Mouse (Mus musculus) heart, embryonic 13.5 days (tissue): ENCODE data around the gene Npy4r. TPM values are rescaled to one million over a fixed set of nuclear protein-coding genes. Genes with fewer than 3 reads are reported as not detected.
A peak's percentile ranks its signal among the peaks of the same experiment; 100 is the strongest.

ENCODE experiments used
- ATAC-seq: fragments of 200-750 bp; cut with Nextera tagmentation; 2 replicates; pipeline ENCODE4 v1.8.0; 2017; ENCODE audit warnings: moderate TSS enrichment; ENCODE audit not compliant: insufficient number of reproducible peaks, low FRiP score, low TSS enrichment; ENCODE audit errors: extremely low read depth
- H3K27ac ChIP-seq: fragments of 300-500 bp; sonication (generic); replicated peaks from 2 replicates; pipeline ENCODE4 v1.5.1; 2015; ENCODE audit warnings: moderate library complexity, mild to moderate bottlenecking, inconsistent platforms
- H3K27me3 ChIP-seq: fragments of 300-500 bp; sonication (generic); replicated peaks from 2 replicates; pipeline ENCODE4 v1.6.1; 2015; ENCODE audit warnings: mild to moderate bottlenecking, inconsistent platforms
- H3K36me3 ChIP-seq: fragments of 300-500 bp; sonication (generic); 2 replicates; pipeline ENCODE4 v1.6.1; 2015; ENCODE audit warnings: mild to moderate bottlenecking, inconsistent platforms
- H3K4me1 ChIP-seq: fragments of 300-500 bp; sonication (generic); 2 replicates; pipeline ENCODE4 v1.6.1; 2015; ENCODE audit warnings: inconsistent platforms
- H3K4me2 ChIP-seq: fragments of 300-500 bp; sonication (generic); 2 replicates; pipeline ENCODE4 v1.6.1; 2015; ENCODE audit warnings: inconsistent platforms, mild to moderate bottlenecking, moderate library complexity
- H3K4me3 ChIP-seq: fragments of 300-500 bp; sonication (generic); 2 replicates; pipeline ENCODE4 v1.5.1; 2015; ENCODE audit warnings: moderate library complexity, mild to moderate bottlenecking, inconsistent platforms
- H3K9ac ChIP-seq: fragments of 300-500 bp; sonication (generic); 2 replicates; pipeline ENCODE4 v1.6.1; 2015; ENCODE audit warnings: inconsistent platforms, mild to moderate bottlenecking, moderate library complexity
- H3K9me3 ChIP-seq: fragments of 300-500 bp; sonication (generic); 2 replicates; pipeline ENCODE4 v1.6.1; 2016; ENCODE audit warnings: inconsistent platforms
- WGBS: fragments of 180-500 bp; shearing (Covaris S2); methylation state at CpG from one replicate; pipeline ENCODE4 v1.1.7; 2015; ENCODE audit warnings: mixed read lengths; 5-methylcytosine and 5-hydroxymethylcytosine counted together
- polyA plus RNA-seq: library from polyadenylated mRNA; unstranded; fragments of >200 nt; fragmentation: Nextera tagmentation; extraction: Ambion mirVana; gene quantifications from 2 replicates; pipeline ENCODE4 v1.2.1, GENCODE M21; 2015

The Npy4r gene
- polyA plus RNA-seq, 1 experiment from 2014 or later = 0.07 TPM

GRCm38 (mm10) chr14:34119046-34119723, 33.1 kb downstream of the Npy4r start:
- H3K9ac ChIP-seq = no peak overlapping the region
- no peak overlapping the region for H3K27ac ChIP-seq
- no peaks in the 10 kb centered on the region for H3K27me3 ChIP-seq
- peaks cover 25% of the 10 kb centered on the region for H3K4me1 ChIP-seq
- no peaks in the 10 kb centered on the region for H3K9me3 ChIP-seq
- no peak for ATAC-seq
- WGBS = 56% methylated on average over 7 of the region's 7 CpGs
- no peak overlapping the region for H3K4me3 ChIP-seq
- no peak overlapping the region for H3K4me2 ChIP-seq
- no peaks in the 10 kb centered on the region for H3K36me3 ChIP-seq

GRCm38 (mm10) chr14:34114311-34114710, 38.0 kb downstream of the Npy4r start:
- Histone ChIP-seq H3K36me3 (no peaks in the 10 kb centered on the region), H3K27ac (no peak overlapping the region), H3K9ac (no peak overlapping the region), H3K9me3 (no peaks in the 10 kb centered on the region), H3K4me1 (peaks cover 8% of the 10 kb centered on the region), H3K4me3 (no peak overlapping the region), H3K4me2 (no peak overlapping the region), H3K27me3 (no peaks in the 10 kb centered on the region)
- WGBS = 72% methylated on average over 4 of the region's 4 CpGs
- no peak for ATAC-seq

DNA sequence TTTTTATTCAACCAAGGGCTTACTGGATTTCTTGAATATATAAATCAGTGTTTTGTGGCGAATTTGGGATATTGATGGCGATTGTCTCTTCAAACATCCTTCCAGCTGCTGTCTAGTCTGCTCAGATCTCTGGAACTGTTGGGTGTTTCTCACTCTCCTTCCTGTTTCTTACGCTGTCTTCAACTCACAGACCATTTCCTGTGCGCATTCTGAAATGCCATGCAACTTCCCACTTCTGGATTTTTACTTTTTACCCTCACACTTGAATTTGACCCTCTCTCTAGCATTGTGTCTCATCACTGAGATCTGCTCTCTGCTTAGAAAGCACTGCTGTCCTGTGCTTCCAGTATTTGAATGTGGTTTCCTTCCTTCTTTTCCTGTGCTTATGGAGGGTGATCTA, 44.7 kb downstream of the Npy4r start:
- H3K27me3 ChIP-seq = no peaks in the 10 kb centered on the region
- H3K4me2 ChIP-seq = no peak overlapping the region
- no peak overlapping the region for H3K27ac ChIP-seq
- H3K9ac ChIP-seq = no peak overlapping the region
- H3K4me3 ChIP-seq = no peak overlapping the region
- peaks cover 25% of the 10 kb centered on the region for H3K4me1 ChIP-seq
- WGBS = 55% methylated on average over 4 of the region's 4 CpGs
- no peaks in the 10 kb centered on the region for H3K9me3 ChIP-seq
- no peak for ATAC-seq
- no peaks in the 10 kb centered on the region for H3K36me3 ChIP-seq

DNA sequence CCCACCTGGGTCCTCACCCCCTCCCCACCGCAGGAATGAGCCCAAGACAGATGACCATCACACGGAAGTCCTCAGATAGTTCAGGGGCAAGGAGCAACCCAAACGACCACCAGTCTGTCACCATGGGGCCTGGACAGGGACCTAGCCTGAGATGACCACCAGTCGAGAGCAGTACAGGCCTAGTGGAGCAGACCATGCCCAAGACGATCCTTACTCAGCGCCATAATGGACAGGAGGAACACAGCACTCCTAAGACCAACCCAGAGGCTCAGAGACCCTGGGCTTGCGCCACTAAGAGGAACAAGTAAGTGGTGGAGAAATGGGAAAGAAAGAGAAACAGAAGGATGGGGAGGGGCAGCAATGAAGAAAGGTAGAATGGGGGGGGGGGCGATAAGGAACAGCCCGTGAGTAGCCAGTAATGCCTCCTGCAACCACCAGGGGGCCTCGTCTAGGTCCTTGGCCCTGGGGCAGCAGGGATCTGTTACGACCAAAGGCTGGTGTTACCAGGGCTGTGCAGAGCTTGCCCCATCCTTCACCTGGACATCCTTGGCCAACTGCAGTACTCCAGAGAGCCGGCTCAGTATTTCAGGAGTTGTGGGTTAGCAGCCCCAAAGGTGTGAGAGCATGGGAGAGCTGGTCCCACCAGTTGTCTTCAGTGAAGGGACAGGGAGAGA, 45.8 kb downstream of the Npy4r start:
- no peak overlapping the region for H3K27ac ChIP-seq
- H3K27me3 ChIP-seq = no peaks in the 10 kb centered on the region
- ATAC-seq = no peak
- WGBS = 51% methylated on average over 11 of the region's 12 CpGs
- peaks cover 25% of the 10 kb centered on the region for H3K4me1 ChIP-seq
- H3K4me2 ChIP-seq = no peak overlapping the region
- H3K36me3 ChIP-seq = no peaks in the 10 kb centered on the region
- no peak overlapping the region for H3K4me3 ChIP-seq
- no peak overlapping the region for H3K9ac ChIP-seq
- H3K9me3 ChIP-seq = no peaks in the 10 kb centered on the region

GRCm38 (mm10) chr14:34104892-34105291, 47.4 kb downstream of the Npy4r start:
- Histone ChIP-seq H3K9ac (no peak overlapping the region), H3K27ac (no peak overlapping the region), H3K9me3 (no peaks in the 10 kb centered on the region), H3K27me3 (no peaks in the 10 kb centered on the region), H3K4me1 (peaks cover 25% of the 10 kb centered on the region), H3K4me2 (no peak overlapping the region), H3K4me3 (no peak overlapping the region), H3K36me3 (no peaks in the 10 kb centered on the region)
- ATAC-seq = no peak; the same call in 1 of the 2 replicates
- WGBS = 20% methylated on average over 8 of the region's 8 CpGs

DNA sequence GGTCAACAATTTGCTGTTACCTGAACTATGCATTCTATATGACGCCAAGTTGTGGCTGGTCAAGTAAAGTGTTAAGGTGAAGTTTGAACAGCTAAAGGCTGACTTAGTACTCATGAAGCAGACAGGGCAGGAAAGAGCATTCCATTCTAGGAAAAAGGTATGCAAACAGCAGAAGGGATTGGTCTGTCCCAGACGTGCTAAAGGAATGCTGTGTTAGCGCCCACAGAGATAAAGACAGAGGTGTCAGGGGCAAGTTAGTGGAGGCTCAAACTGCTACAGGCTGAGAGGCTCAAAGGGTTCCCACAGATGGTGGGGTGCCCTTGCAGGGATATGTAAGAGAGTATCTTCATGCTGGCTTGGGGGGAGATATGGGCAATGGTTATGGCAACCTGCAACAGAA, 48.4 kb downstream of the Npy4r start:
- ATAC-seq = no peak
- Histone ChIP-seq H3K4me2 (no peak overlapping the region), H3K9me3 (no peaks in the 10 kb centered on the region), H3K36me3 (no peaks in the 10 kb centered on the region), H3K27me3 (no peaks in the 10 kb centered on the region), H3K9ac (no peak overlapping the region), H3K27ac (peak overlapping the region; percentile 45; the same call in 1 of the 2 replicates), H3K4me1 (peaks cover 25% of the 10 kb centered on the region), H3K4me3 (no peak overlapping the region)
- 34% methylated on average over 3 of the region's 3 CpGs for WGBS

DNA sequence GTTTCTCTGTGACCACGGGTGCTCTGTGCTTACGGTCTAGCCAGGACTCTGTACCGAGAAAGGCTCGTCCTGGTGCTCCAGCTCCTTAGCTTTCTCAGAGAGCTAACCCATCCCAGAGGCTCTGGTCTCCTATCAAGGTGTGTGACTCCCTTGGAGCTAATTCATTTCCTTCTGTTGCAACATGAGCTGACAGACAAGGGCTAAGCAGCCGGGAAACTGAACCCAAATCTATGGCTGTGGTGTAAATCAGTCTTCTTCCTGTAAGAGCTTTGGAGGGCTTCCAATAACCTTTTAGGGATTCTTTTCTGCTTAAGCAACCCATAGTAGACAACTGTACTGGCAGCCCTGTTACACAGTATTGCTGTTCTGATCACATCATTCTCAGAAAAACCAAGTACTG, 49.7 kb downstream of the Npy4r start, which contains the start of gene A630023A22Rik:
A630023A22Rik (minus strand) TSS at position 154 of the 400 bp plus-strand sequence.
- Histone ChIP-seq H3K9ac (no peak within 1 kb of the TSS), H3K36me3 (no peaks in the 10 kb centered on the region), H3K4me3 (no peak within 1 kb of the TSS), H3K4me1 (peaks cover 25% of the 10 kb centered on the region), H3K4me2 (no peak within 1 kb of the TSS), H3K9me3 (no peaks in the 10 kb centered on the region), H3K27me3 (no peaks in the 10 kb centered on the region), H3K27ac (peak within 1 kb of the TSS; percentile 45; the same call in 1 of the 2 replicates)
- WGBS = 65% methylated on average over 5 of the region's 5 CpGs
- ATAC-seq = no peak

- no peaks in the 10 kb centered on the region for H3K4me1 ChIP-seq
- H3K36me3 ChIP-seq = no peaks in the 10 kb centered on the region
- H3K9me3 ChIP-seq = no peaks in the 10 kb centered on the region
- no peak overlapping the region for H3K9ac ChIP-seq
- H3K27me3 ChIP-seq = no peaks in the 10 kb centered on the region
- H3K4me3 ChIP-seq = no peak overlapping the region
- H3K4me2 ChIP-seq = no peak overlapping the region
- no peak for ATAC-seq
- WGBS = 69% methylated on average over 5 of the region's 5 CpGs
- H3K27ac ChIP-seq = no peak overlapping the region
These were observed 56.1 kb downstream of the Npy4r start for GRCm38 (mm10) chr14:34096161-34096560.

Other genes starting within 250 kb of the Npy4r start
- 2.7 and 5.0 TPM in 2 replicates for gene Gdf10, start 228.9 kb downstream of the Npy4r start, polyA plus RNA-seq
- gene Gdf2, start 211.4 kb downstream of the Npy4r start, polyA plus RNA-seq = 0.41 and 0.43 TPM in 2 replicates
- gene Rbp3, start 198.5 kb downstream of the Npy4r start, polyA plus RNA-seq = 0.03 and 0.09 TPM in 2 replicates
- gene Zfp488, start 173.7 kb downstream of the Npy4r start, polyA plus RNA-seq = 0.03 TPM in 2 replicates
- gene Gm30083, start 137.3 kb downstream of the Npy4r start, polyA plus RNA-seq = not detected in 2 replicates
- 0.04 TPM in 1 of 2 replicates, not detected in the other for gene Gm5460, start 135.7 kb downstream of the Npy4r start, polyA plus RNA-seq
- gene Antxrl, start 99.8 kb downstream of the Npy4r start, polyA plus RNA-seq = not detected in 2 replicates
- 0.91 and 1.3 TPM in 2 replicates for gene Anxa8, start 66.5 kb downstream of the Npy4r start, polyA plus RNA-seq
- gene A630023A22Rik, start 49.7 kb downstream of the Npy4r start, polyA plus RNA-seq = not detected in 2 replicates
- 0.08 and 0.28 TPM in 2 replicates for gene Gprin2, start 49.2 kb upstream of the Npy4r start, polyA plus RNA-seq
- 0.18 and 0.27 TPM in 2 replicates for gene Syt15, start 67.1 kb upstream of the Npy4r start, polyA plus RNA-seq
- gene Shld2, start 158.0 kb upstream of the Npy4r start, polyA plus RNA-seq = 5.9 and 7.3 TPM in 2 replicates
- gene Glud1, start 158.2 kb upstream of the Npy4r start, polyA plus RNA-seq = 56.0 and 56.9 TPM in 2 replicates
- not detected in 2 replicates for gene Fam25c, start 202.9 kb upstream of the Npy4r start, polyA plus RNA-seq
- 2.9 and 3.2 TPM in 2 replicates for gene Sncg, start 222.3 kb upstream of the Npy4r start, polyA plus RNA-seq
- 29.2 and 30.8 TPM in 2 replicates for gene Mmrn2, start 223.0 kb upstream of the Npy4r start, polyA plus RNA-seq